Mouse (Mus musculus) gastrocnemius, postnatal 10 days (tissue): ENCODE data around the gene Ipo7. TPM values are rescaled to one million over a fixed set of nuclear protein-coding genes. Genes with fewer than 3 reads are reported as not detected.

ENCODE experiments used
- DNase-seq: peaks from one replicate; pipeline ENCODE4 v3.0.0; 2021; ENCODE audit warnings: mixed read lengths
- total RNA-seq, 2 experiments: library from RNA; stranded (reverse); gene quantifications; 2 replicates each; pipeline ENCODE4 v1.2.3; 2021

Ipo7 gene
- total RNA-seq, 2 experiments from 2014 or later: 70.7 to 72.6 TPM

DNA sequence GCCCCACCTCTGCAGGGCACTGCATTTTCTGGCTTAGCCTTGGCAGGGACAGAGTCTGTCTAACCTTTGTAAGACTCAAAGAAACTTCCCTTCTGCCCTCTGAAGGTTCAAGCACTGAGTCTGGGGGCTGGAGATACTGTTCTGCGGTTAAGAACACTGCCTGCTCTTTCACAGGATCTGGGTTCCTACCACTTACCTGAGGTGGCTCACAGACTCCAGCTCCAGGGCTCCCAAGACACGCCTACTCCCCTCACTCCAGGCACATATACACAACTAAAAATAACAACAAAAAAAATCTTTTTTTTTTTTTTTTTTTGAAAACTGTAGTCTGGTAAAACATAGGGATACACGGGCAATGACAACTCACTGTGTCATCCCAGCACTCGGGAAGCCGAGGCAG, 83.2 kb downstream of the Ipo7 start:
- no peak for DNase-seq

DNA sequence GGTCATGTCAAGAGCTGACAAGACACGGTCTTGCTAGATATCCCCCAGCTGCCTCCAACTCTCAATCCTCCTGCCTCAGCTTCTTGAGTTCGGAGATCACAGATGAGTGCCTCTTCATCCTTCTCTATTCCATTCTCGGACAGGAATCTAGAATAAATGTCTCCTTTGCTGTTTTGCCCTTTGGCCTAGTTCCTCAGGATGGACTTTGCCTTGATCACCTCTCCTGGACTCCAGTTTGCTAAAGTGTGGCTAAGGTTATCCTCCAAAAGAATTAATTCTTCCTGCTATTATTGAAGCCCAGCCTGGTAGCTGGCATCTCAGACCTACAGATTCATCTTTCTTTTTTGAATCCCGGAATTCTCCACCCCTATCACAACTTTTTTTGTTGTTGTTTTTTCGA, 87.0 kb downstream of the Ipo7 start:
- DNase-seq: no peak

Other genes with a start within 250 kb of the Ipo7 start
- gene Nrip3, start 236.2 kb upstream of the Ipo7 start, total RNA-seq: under 1 TPM; 0.14 to 0.43 TPM
- gene Scube2, start 152.6 kb upstream of the Ipo7 start, total RNA-seq: 10 to 100 TPM; 11.5 to 14.2 TPM
- gene Dennd5a, start 57.8 kb upstream of the Ipo7 start, total RNA-seq: 10 to 100 TPM; 68.8 to 84.6 TPM
- gene Tmem41b, start 31.3 kb upstream of the Ipo7 start, total RNA-seq: 10 to 100 TPM; 28.6 to 41.6 TPM
- gene Zfp143, start 42.9 kb downstream of the Ipo7 start, total RNA-seq: 1 to 10 TPM; 7.4 to 7.8 TPM
- gene Wee1, start 103.8 kb downstream of the Ipo7 start, total RNA-seq: 1 to 10 TPM; 7.7 to 8.6 TPM
- 10 to 100 TPM; 11.5 to 16.2 TPM for gene Swap70, start 203.4 kb downstream of the Ipo7 start, total RNA-seq